Mouse (Mus musculus): ENCODE measurements around the gene Chd1l. TPM values are rescaled to one million over a fixed set of nuclear protein-coding genes. Genes with fewer than 3 reads are reported as not detected.

Gene Chd1l
- polyA plus RNA-seq, 1 experiment from 2014 or later, result 21.0 TPM

GRCm38 (mm10) chr3:97649022-97649421 is 39.0 kb upstream of the Chd1l start:
- no peak overlapping the region for H3K27ac ChIP-seq (ENCODE audit: low read depth, low read length)
- no peaks in the 10 kb centered on the region for H3K4me1 ChIP-seq (replicated peaks; ENCODE audit: control insufficient read depth, insufficient read depth, low read length)
- DNase-seq (ENCODE audit: low spot score) (no peak), ATAC-seq (replicated peaks; ENCODE audit: low FRiP score) (no peak)
- 81% methylated on average over 3 of the region's 3 CpGs for WGBS
- H3K9ac ChIP-seq (ENCODE audit: low read length), result no peak overlapping the region
- no peak overlapping the region for H3K4me3 ChIP-seq (ENCODE audit: low read depth, low read length)
- H3K36me3 ChIP-seq (ENCODE audit: control insufficient read depth, insufficient read depth, low read length), result no peaks in the 10 kb centered on the region
- H3K27me3 ChIP-seq (ENCODE audit: control insufficient read depth, insufficient read depth, low read length), result no peaks in the 10 kb centered on the region
- no peak overlapping the region for H3K4me2 ChIP-seq (ENCODE audit: low read depth, low read length, severe bottlenecking)
- H3K9me3 ChIP-seq (ENCODE audit: control insufficient read depth, low read length), result no peaks in the 10 kb centered on the region

- no peaks in the 10 kb centered on the region for H3K4me1 ChIP-seq (replicated peaks; ENCODE audit: control insufficient read depth, insufficient read depth, low read length)
- no peak overlapping the region for H3K4me2 ChIP-seq (ENCODE audit: low read depth, low read length, severe bottlenecking)
- 49% methylated on average over 1 of the region's 1 CpGs for WGBS
- no peak overlapping the region for H3K4me3 ChIP-seq (ENCODE audit: low read depth, low read length)
- no peak overlapping the region for H3K9ac ChIP-seq (ENCODE audit: low read length)
- H3K9me3 ChIP-seq (ENCODE audit: control insufficient read depth, low read length), result no peaks in the 10 kb centered on the region
- ATAC-seq (replicated peaks; ENCODE audit: low FRiP score) (no peak), DNase-seq (ENCODE audit: low spot score) (no peak)
- no peaks in the 10 kb centered on the region for H3K27me3 ChIP-seq (ENCODE audit: control insufficient read depth, insufficient read depth, low read length)
- H3K27ac ChIP-seq (ENCODE audit: low read depth, low read length), result no peak overlapping the region
- H3K36me3 ChIP-seq (ENCODE audit: control insufficient read depth, insufficient read depth, low read length), result no peaks in the 10 kb centered on the region
These were observed 38.5 kb upstream of the Chd1l start for GRCm38 (mm10) chr3:97648518-97648917.

GRCm38 (mm10) chr3:97642001-97642400 is 32.0 kb upstream of the Chd1l start:
- no peaks in the 10 kb centered on the region for H3K36me3 ChIP-seq (ENCODE audit: control insufficient read depth, insufficient read depth, low read length)
- H3K27ac ChIP-seq (ENCODE audit: low read depth, low read length), result no peak overlapping the region
- H3K4me1 ChIP-seq (replicated peaks; ENCODE audit: control insufficient read depth, insufficient read depth, low read length), result no peaks in the 10 kb centered on the region
- H3K27me3 ChIP-seq (ENCODE audit: control insufficient read depth, insufficient read depth, low read length), result no peaks in the 10 kb centered on the region
- H3K9ac ChIP-seq (ENCODE audit: low read length), result no peak overlapping the region
- ATAC-seq (replicated peaks; ENCODE audit: low FRiP score), result no peak
- DNase-seq (ENCODE audit: low spot score), result no peak
- H3K9me3 ChIP-seq (ENCODE audit: control insufficient read depth, low read length), result no peaks in the 10 kb centered on the region
- H3K4me2 ChIP-seq (ENCODE audit: low read depth, low read length, severe bottlenecking), result no peak overlapping the region
- no peak overlapping the region for H3K4me3 ChIP-seq (ENCODE audit: low read depth, low read length)
- WGBS, result 86% methylated on average over 9 of the region's 9 CpGs

GRCm38 (mm10) chr3:97641396-97641795 is 31.4 kb upstream of the Chd1l start:
- Histone ChIP-seq H3K27ac (ENCODE audit: low read depth, low read length) (no peak overlapping the region), H3K9ac (ENCODE audit: low read length) (no peak overlapping the region), H3K4me3 (ENCODE audit: low read depth, low read length) (no peak overlapping the region), H3K27me3 (ENCODE audit: control insufficient read depth, insufficient read depth, low read length) (no peaks in the 10 kb centered on the region), H3K9me3 (ENCODE audit: control insufficient read depth, low read length) (no peaks in the 10 kb centered on the region), H3K36me3 (ENCODE audit: control insufficient read depth, insufficient read depth, low read length) (no peaks in the 10 kb centered on the region), H3K4me2 (ENCODE audit: low read depth, low read length, severe bottlenecking) (no peak overlapping the region), H3K4me1 (replicated peaks; ENCODE audit: control insufficient read depth, insufficient read depth, low read length) (no peaks in the 10 kb centered on the region)
- no peak for ATAC-seq (replicated peaks; ENCODE audit: low FRiP score)
- DNase-seq (ENCODE audit: low spot score), result no peak
- WGBS, result 90% methylated on average over 4 of the region's 4 CpGs

- no peak for ATAC-seq (replicated peaks; ENCODE audit: low FRiP score)
These were observed 24.3 kb upstream of the Chd1l start for GRCm38 (mm10) chr3:97634288-97634761.

GRCm38 (mm10) chr3:97633456-97633855 is 23.5 kb upstream of the Chd1l start:
- 90% methylated on average over 4 of the region's 4 CpGs for WGBS
- no peaks in the 10 kb centered on the region for H3K27me3 ChIP-seq (ENCODE audit: control insufficient read depth, insufficient read depth, low read length)
- H3K9ac ChIP-seq (ENCODE audit: low read length), result no peak overlapping the region
- H3K9me3 ChIP-seq (ENCODE audit: control insufficient read depth, low read length), result no peaks in the 10 kb centered on the region
- H3K36me3 ChIP-seq (ENCODE audit: control insufficient read depth, insufficient read depth, low read length), result no peaks in the 10 kb centered on the region
- H3K4me3 ChIP-seq (ENCODE audit: low read depth, low read length), result no peak overlapping the region
- H3K4me1 ChIP-seq (replicated peaks; ENCODE audit: control insufficient read depth, insufficient read depth, low read length), result no peaks in the 10 kb centered on the region; the same call in 1 of the 2 replicates
- H3K27ac ChIP-seq (ENCODE audit: low read depth, low read length), result no peak overlapping the region
- no peak for DNase-seq (ENCODE audit: low spot score)
- H3K4me2 ChIP-seq (ENCODE audit: low read depth, low read length, severe bottlenecking), result no peak overlapping the region
- no peak for ATAC-seq (replicated peaks; ENCODE audit: low FRiP score)

More at GRCm38 (mm10) chr3:97634288-97634761, 24.3 kb upstream of the Chd1l start:
- WGBS, result 87% methylated on average over 3 of the region's 3 CpGs
- no peak overlapping the region for H3K4me2 ChIP-seq (ENCODE audit: low read depth, low read length, severe bottlenecking)
- H3K9me3 ChIP-seq (ENCODE audit: control insufficient read depth, low read length), result no peaks in the 10 kb centered on the region
- no peak overlapping the region for H3K4me3 ChIP-seq (ENCODE audit: low read depth, low read length)
- H3K27me3 ChIP-seq (ENCODE audit: control insufficient read depth, insufficient read depth, low read length), result no peaks in the 10 kb centered on the region
- no peak for DNase-seq (ENCODE audit: low spot score)
- H3K9ac ChIP-seq (ENCODE audit: low read length), result no peak overlapping the region
- H3K4me1 ChIP-seq (replicated peaks; ENCODE audit: control insufficient read depth, insufficient read depth, low read length), result no peaks in the 10 kb centered on the region
- H3K27ac ChIP-seq (ENCODE audit: low read depth, low read length), result no peak overlapping the region
- no peaks in the 10 kb centered on the region for H3K36me3 ChIP-seq (ENCODE audit: control insufficient read depth, insufficient read depth, low read length)

- no peak overlapping the region for H3K4me3 ChIP-seq (ENCODE audit: low read depth, low read length)
- H3K4me1 ChIP-seq (replicated peaks; ENCODE audit: control insufficient read depth, insufficient read depth, low read length), result no peaks in the 10 kb centered on the region; the same call in 1 of the 2 replicates
- no peaks in the 10 kb centered on the region for H3K36me3 ChIP-seq (ENCODE audit: control insufficient read depth, insufficient read depth, low read length)
- no peak overlapping the region for H3K27ac ChIP-seq (ENCODE audit: low read depth, low read length)
- H3K4me2 ChIP-seq (ENCODE audit: low read depth, low read length, severe bottlenecking), result no peak overlapping the region
- ATAC-seq (replicated peaks; ENCODE audit: low FRiP score) (no peak), DNase-seq (ENCODE audit: low spot score) (no peak)
- WGBS, result 92% methylated on average over 8 of the region's 8 CpGs
- no peaks in the 10 kb centered on the region for H3K9me3 ChIP-seq (ENCODE audit: control insufficient read depth, low read length)
- no peaks in the 10 kb centered on the region for H3K27me3 ChIP-seq (ENCODE audit: control insufficient read depth, insufficient read depth, low read length)
- no peak overlapping the region for H3K9ac ChIP-seq (ENCODE audit: low read length)
These were observed 21.4 kb upstream of the Chd1l start for GRCm38 (mm10) chr3:97631258-97631860.

GRCm38 (mm10) chr3:97630746-97631145 is 20.7 kb upstream of the Chd1l start:
- no peaks in the 10 kb centered on the region for H3K9me3 ChIP-seq (ENCODE audit: control insufficient read depth, low read length)
- H3K9ac ChIP-seq (ENCODE audit: low read length), result no peak overlapping the region
- 92% methylated on average over 4 of the region's 4 CpGs for WGBS
- no peaks in the 10 kb centered on the region; the same call in 1 of the 2 replicates for H3K4me1 ChIP-seq (replicated peaks; ENCODE audit: control insufficient read depth, insufficient read depth, low read length)
- H3K4me2 ChIP-seq (ENCODE audit: low read depth, low read length, severe bottlenecking), result no peak overlapping the region
- no peak for ATAC-seq (replicated peaks; ENCODE audit: low FRiP score)
- DNase-seq (ENCODE audit: low spot score), result no peak
- H3K36me3 ChIP-seq (ENCODE audit: control insufficient read depth, insufficient read depth, low read length), result no peaks in the 10 kb centered on the region
- no peak overlapping the region for H3K27ac ChIP-seq (ENCODE audit: low read depth, low read length)
- no peak overlapping the region for H3K4me3 ChIP-seq (ENCODE audit: low read depth, low read length)
- no peaks in the 10 kb centered on the region for H3K27me3 ChIP-seq (ENCODE audit: control insufficient read depth, insufficient read depth, low read length)

GRCm38 (mm10) chr3:97629941-97630340 is 19.9 kb upstream of the Chd1l start:
- Histone ChIP-seq H3K4me1 (replicated peaks; ENCODE audit: control insufficient read depth, insufficient read depth, low read length) (no peaks in the 10 kb centered on the region; the same call in 1 of the 2 replicates), H3K4me2 (ENCODE audit: low read depth, low read length, severe bottlenecking) (no peak overlapping the region), H3K4me3 (ENCODE audit: low read depth, low read length) (no peak overlapping the region), H3K9ac (ENCODE audit: low read length) (no peak overlapping the region), H3K9me3 (ENCODE audit: control insufficient read depth, low read length) (no peaks in the 10 kb centered on the region), H3K27ac (ENCODE audit: low read depth, low read length) (no peak overlapping the region), H3K27me3 (ENCODE audit: control insufficient read depth, insufficient read depth, low read length) (no peaks in the 10 kb centered on the region), H3K36me3 (ENCODE audit: control insufficient read depth, insufficient read depth, low read length) (no peaks in the 10 kb centered on the region)
- 91% methylated on average over 4 of the region's 4 CpGs for WGBS
- DNase-seq (ENCODE audit: low spot score) (no peak), ATAC-seq (replicated peaks; ENCODE audit: low FRiP score) (no peak)

Data from forebrain, embryonic 11.5 days (tissue).